Mouse (Mus musculus) neural tube, postnatal 0 days (tissue): ENCODE data around the gene Gm3633. TPM values are rescaled to one million over a fixed set of nuclear protein-coding genes. Genes with fewer than 3 reads are reported as not detected.

ENCODE experiments used
- microRNA-seq: library from miRNA; unstranded; fragments of <30 nt; microRNA quantifications from one replicate; pipeline ENCODE4, GENCODE M21; 2016
- polyA plus RNA-seq: library from polyadenylated mRNA; unstranded; fragments of >200 nt; fragmentation: Nextera tagmentation; extraction: Ambion mirVana; gene quantifications from 2 replicates; pipeline ENCODE4 v1.2.1, GENCODE M21; 2015

Gene Gm3633
- polyA plus RNA-seq, result not detected in 2 replicates

GRCm38 (mm10) chr14:42641817-42642216 is at the start of gene Gm3633:
Gene Gm3633 (minus strand): TSS chr14:42641917.

GRCm38 (mm10) chr14:42655638-42656037 is 13.9 kb upstream of the Gm3633 start, which contains the start of gene Gm10378:
Gene Gm10378 (plus strand): TSS chr14:42655938.

GRCm38 (mm10) chr14:42599782-42600181 is 41.9 kb downstream of the Gm3633 start, which contains the start of gene Gm17124:
Gene Gm17124 (minus strand): TSS chr14:42599882.

Small RNA genes within 50 kb of the gene (microRNA-seq; reads per million reads assigned to microRNA genes)
- gene Gm23620 (not detected), gene Gm25228 (not detected)

Other genes starting within 250 kb of the Gm3633 start
- gene Gm8005, start 202.2 kb downstream of the Gm3633 start, polyA plus RNA-seq, result not detected in 2 replicates
- not detected in 2 replicates for gene Gm8011, start 178.0 kb downstream of the Gm3633 start, polyA plus RNA-seq
- not detected in 2 replicates for gene Gm8020, start 139.6 kb downstream of the Gm3633 start, polyA plus RNA-seq
- gene Gm8024, start 117.6 kb downstream of the Gm3633 start, polyA plus RNA-seq, result 0.18 TPM in 1 of 2 replicates, not detected in the other
- not detected in 2 replicates for gene Gm17124, start 42.0 kb downstream of the Gm3633 start, polyA plus RNA-seq
- not detected in 2 replicates for gene Gm10378, start 14.0 kb upstream of the Gm3633 start, polyA plus RNA-seq
- not detected in 2 replicates for gene Gm3015, start 126.9 kb upstream of the Gm3633 start, polyA plus RNA-seq
- gene Gm10377, start 156.1 kb upstream of the Gm3633 start, polyA plus RNA-seq, result not detected in 2 replicates
- gene Gm21977, start 211.6 kb upstream of the Gm3633 start, polyA plus RNA-seq, result not detected in 2 replicates